Mouse (Mus musculus) layer of hippocampus, postnatal 10 days (tissue): Measurements from ENCODE around the gene Efna2. TPM values are rescaled to one million over a fixed set of nuclear protein-coding genes. Genes with fewer than 3 reads are reported as not detected.

Experiments used
- DNase-seq, 2 experiments: peaks; one replicate each; pipeline ENCODE4 v3.0.0; 2021; ENCODE audit warnings: low spot score in 2 of 2
- total RNA-seq, 2 experiments: library from RNA; stranded (reverse); gene quantifications; 2 replicates each; pipeline ENCODE4 v1.2.3; 2021

The Efna2 gene
- total RNA-seq, 2 experiments from 2014 or later = 16.8 to 19.8 TPM

- DNase-seq = no peak
Observed at GRCm38 (mm10) chr10:80227166-80227539, 47.9 kb downstream of the Efna2 start.

DNA sequence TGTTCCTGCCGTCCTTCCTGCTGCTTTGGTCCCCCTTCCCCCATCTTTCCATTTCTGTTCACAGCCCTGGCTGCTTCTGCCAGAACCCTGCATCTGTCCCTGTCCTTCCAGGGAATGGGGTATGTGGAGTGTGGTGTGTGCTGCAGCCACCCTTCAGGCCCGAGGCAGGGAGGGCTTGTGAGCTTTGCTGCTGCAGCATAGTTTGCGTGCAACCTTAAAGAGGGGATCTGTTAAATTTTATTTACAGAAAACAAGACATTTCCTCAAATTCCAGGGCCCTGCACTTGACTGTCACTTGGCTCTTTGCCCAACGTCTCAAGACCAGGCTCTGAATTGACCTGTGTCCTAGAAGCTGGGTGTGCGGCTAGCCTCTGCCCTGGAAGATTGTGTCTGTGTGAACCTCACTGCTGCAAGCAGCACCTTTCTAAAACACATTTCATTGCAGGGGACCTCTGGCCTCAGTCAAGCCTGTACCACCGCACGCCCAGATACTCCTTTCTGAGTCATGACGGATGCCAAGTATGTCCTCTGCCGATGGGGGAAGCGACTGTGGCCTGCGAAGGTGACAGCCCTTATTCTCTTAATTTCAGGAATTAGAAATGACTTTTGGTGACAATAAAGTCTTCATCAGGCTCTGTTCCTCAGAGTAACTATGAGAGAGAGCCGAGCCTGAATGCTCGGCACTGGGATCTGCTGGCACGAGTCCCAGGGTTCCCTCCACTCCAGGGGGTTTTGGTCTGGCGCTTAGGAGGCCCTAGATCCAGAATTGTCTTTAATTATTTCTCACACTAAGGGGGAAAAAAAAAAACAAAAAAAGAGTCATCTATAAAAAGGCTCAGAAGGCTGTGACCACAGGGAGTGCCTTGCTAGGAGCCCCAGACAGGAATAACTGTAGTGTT is 48.8 kb downstream of the Efna2 start:
- DNase-seq = no peak

DNA sequence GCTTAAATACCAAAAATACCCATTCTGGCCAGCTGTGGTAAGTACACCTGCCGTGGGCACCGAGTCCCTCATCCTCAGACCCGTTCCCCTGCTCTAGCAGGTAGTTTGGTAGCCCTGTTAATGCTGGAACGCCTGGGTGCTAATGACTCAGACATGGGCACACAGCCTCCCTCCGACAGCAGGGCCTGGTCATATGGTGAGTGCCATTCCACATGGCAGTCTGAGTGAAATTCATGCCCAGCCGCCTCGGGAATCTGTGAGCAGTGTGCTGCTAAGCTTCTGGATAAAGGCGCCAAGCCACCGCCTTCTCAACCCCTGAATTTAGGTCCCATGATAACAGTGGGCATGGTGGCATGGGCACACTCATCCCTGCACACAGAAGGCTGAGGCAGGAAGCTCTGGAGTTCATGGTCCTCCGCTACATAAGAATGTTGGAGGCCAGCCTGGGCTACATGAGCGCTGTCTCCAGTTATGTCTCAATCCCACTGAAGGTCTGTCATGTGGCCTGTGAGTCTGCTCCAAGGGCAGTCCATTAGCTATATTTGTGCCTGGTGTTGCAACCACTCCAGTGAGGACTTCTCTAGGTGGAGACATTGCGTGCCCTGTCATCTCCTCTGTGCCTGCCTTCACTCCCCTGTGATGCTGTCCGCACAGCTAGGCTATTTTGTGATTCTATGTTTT is 57.0 kb downstream of the Efna2 start:
- peak; percentile 45 to 48 for DNase-seq

- no peak for DNase-seq
Observed at GRCm38 (mm10) chr10:80237020-80237419, 57.7 kb downstream of the Efna2 start.

DNA sequence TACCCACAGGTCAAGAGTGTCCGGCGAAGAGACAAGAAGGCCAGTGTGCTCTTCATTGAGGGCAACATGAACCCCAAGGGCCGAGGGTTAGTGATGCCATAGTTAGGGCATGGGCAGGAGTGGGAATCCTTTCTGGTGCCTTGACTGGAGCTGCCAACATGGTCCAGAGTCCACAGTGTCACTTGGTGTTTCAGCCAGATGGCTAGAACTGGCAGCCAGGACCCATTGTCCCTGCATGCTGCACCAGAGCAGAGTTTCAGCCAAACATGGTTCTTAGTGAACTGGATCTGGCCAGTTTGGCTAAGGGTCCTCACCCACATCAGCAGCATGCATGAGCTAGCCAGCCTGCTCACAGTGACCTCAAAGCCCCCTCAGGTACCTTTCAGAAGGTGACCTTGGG is 59.0 kb downstream of the Efna2 start:
- no peak for DNase-seq

Other genes with a start within 250 kb of the Efna2 start
- 10 to 100 TPM; 41.8 to 46.5 TPM for gene Wdr18, start 219.3 kb upstream of the Efna2 start, total RNA-seq
- gene Grin3b, start 208.8 kb upstream of the Efna2 start, total RNA-seq = under 1 TPM; 0.13 to 0.27 TPM
- gene Tmem259, start 195.2 kb upstream of the Efna2 start, total RNA-seq = 100 to 1,000 TPM; 137 to 139 TPM
- gene Cnn2, start 190.9 kb upstream of the Efna2 start, total RNA-seq = 10 to 100 TPM in 1 of 2 experiments, 1 to 10 TPM in 1; 8.2 to 10.3 TPM
- 10 to 100 TPM in 1 of 2 experiments, 1 to 10 TPM in 1; 9.3 to 10.3 TPM for gene Abca7, start 183.0 kb upstream of the Efna2 start, total RNA-seq
- gene Arhgap45, start 162.8 kb upstream of the Efna2 start, total RNA-seq = 1 to 10 TPM; 3.3 to 3.8 TPM
- gene Polr2e, start 139.7 kb upstream of the Efna2 start, total RNA-seq = 10 to 100 TPM; 66.9 to 76.7 TPM
- gene Gpx4, start 132.3 kb upstream of the Efna2 start, total RNA-seq = 100 to 1,000 TPM; 408 to 448 TPM
- 10 to 100 TPM; 19.7 to 23.9 TPM for gene Sbno2, start 73.9 kb upstream of the Efna2 start, total RNA-seq
- 10 to 100 TPM; 77.1 to 88.3 TPM for gene Stk11, start 63.7 kb upstream of the Efna2 start, total RNA-seq
- gene Atp5d, start 40.9 kb upstream of the Efna2 start, total RNA-seq = 100 to 1,000 TPM; 385 to 392 TPM
- gene Cbarp, start 38.6 kb upstream of the Efna2 start, total RNA-seq = 100 to 1,000 TPM; 360 to 374 TPM
- gene Midn, start 31.2 kb upstream of the Efna2 start, total RNA-seq = 100 to 1,000 TPM; 112 to 128 TPM
- gene Cirbp, start 13.5 kb upstream of the Efna2 start, total RNA-seq = 100 to 1,000 TPM; 154 to 175 TPM
- gene 1600002K03Rik, start 6.5 kb upstream of the Efna2 start, total RNA-seq = 1 to 10 TPM; 4.3 to 6.7 TPM
- 10 to 100 TPM; 40.3 to 46.6 TPM for gene Mum1, start 47.0 kb downstream of the Efna2 start, total RNA-seq
- gene Ndufs7, start 69.6 kb downstream of the Efna2 start, total RNA-seq = 100 to 1,000 TPM; 143 to 152 TPM
- gene Gamt, start 81.5 kb downstream of the Efna2 start, total RNA-seq = 10 to 100 TPM; 27.8 to 31.5 TPM
- gene Dazap1, start 82.0 kb downstream of the Efna2 start, total RNA-seq = 10 to 100 TPM; 94.6 to 96.3 TPM
- gene Rps15, start 113.0 kb downstream of the Efna2 start, total RNA-seq = 100 to 1,000 TPM; 733 to 857 TPM
- gene Apc2, start 116.5 kb downstream of the Efna2 start, total RNA-seq = 100 to 1,000 TPM; 179 to 181 TPM
- gene 2310011J03Rik, start 141.1 kb downstream of the Efna2 start, total RNA-seq = 10 to 100 TPM; 19.7 to 22.2 TPM
- gene Pcsk4, start 150.0 kb downstream of the Efna2 start, total RNA-seq = 1 to 10 TPM; 7.1 to 8.0 TPM
- gene Reep6, start 150.5 kb downstream of the Efna2 start, total RNA-seq = 10 to 100 TPM; 10.3 to 11.6 TPM
- gene Adamtsl5, start 168.9 kb downstream of the Efna2 start, total RNA-seq = 1 to 10 TPM in 1 of 2 experiments, under 1 TPM in 1; 0.75 to 1.2 TPM
- gene Plk5, start 177.0 kb downstream of the Efna2 start, total RNA-seq = 1 to 10 TPM; 1.7 to 3.8 TPM
- 10 to 100 TPM; 33.6 to 36.6 TPM for gene Mex3d, start 208.2 kb downstream of the Efna2 start, total RNA-seq
- 100 to 1,000 TPM; 119 to 129 TPM for gene Mbd3, start 220.1 kb downstream of the Efna2 start, total RNA-seq
- 100 to 1,000 TPM; 503 to 527 TPM for gene Uqcr11, start 227.3 kb downstream of the Efna2 start, total RNA-seq